In genomic region chr8:36376579-36377350, GRCm38 (mm10) we compare ENCODE assay signal across 16 mouse cellular contexts.
A peak's percentile ranks its signal among the peaks of the same experiment; 100 is the strongest.
DNase-seq lines count a peak whose midpoint lies in the region; ATAC-seq and TF ChIP-seq lines count a peak whose summit lies in the region.
"Had no signal": no experiment of that assay in that cellular context is flagged by ENCODE, and none has a peak within 500 bp of the region (broad histone marks: within the 10 kb centered on the region; RNA-seq: fewer than 3 reads in every experiment).

No protein-coding gene starts in this region.

- H3K36me3 ChIP-seq in heart, embryonic 15.5 days = no peaks in the 10 kb centered on the region
- no peaks in the 10 kb centered on the region for H3K36me3 ChIP-seq in midbrain, embryonic 14.5 days (ENCODE audit: control insufficient read depth, insufficient read depth, low read length)
- no peaks in the 10 kb centered on the region for H3K36me3 ChIP-seq in midbrain, postnatal 0 days (ENCODE audit: insufficient read depth, low read length)
- no peaks in the 10 kb centered on the region for H3K36me3 ChIP-seq in embryonic facial prominence, embryonic 14.5 days (ENCODE audit: control insufficient read depth, insufficient read depth, low read length)
- H3K36me3 ChIP-seq in stomach, postnatal 0 days (ENCODE audit: control insufficient read depth, insufficient read depth, low read length) = no peaks in the 10 kb centered on the region
- H3K36me3 ChIP-seq: hindbrain, embryonic 12.5 days; liver, embryonic 13.5 days; midbrain, embryonic 15.5 days; neural tube, embryonic 12.5 days had no signal

- H3K9me3 ChIP-seq in heart, embryonic 15.5 days (replicated peaks) = no peaks in the 10 kb centered on the region
- H3K9me3 ChIP-seq in midbrain, embryonic 14.5 days (ENCODE audit: control insufficient read depth, low read length) = no peaks in the 10 kb centered on the region
- H3K9me3 ChIP-seq in midbrain, postnatal 0 days (ENCODE audit: low read length) = no peaks in the 10 kb centered on the region
- H3K9me3 ChIP-seq in embryonic facial prominence, embryonic 14.5 days (ENCODE audit: control insufficient read depth, low read length) = no peaks in the 10 kb centered on the region
- H3K9me3 ChIP-seq in stomach, postnatal 0 days (ENCODE audit: control insufficient read depth, low read length) = no peaks in the 10 kb centered on the region
- H3K9me3 ChIP-seq: hindbrain, embryonic 12.5 days; liver, embryonic 13.5 days; midbrain, embryonic 15.5 days; neural tube, embryonic 12.5 days had no signal

- no peak overlapping the region for H3K9ac ChIP-seq in heart, embryonic 15.5 days
- no peak overlapping the region for H3K9ac ChIP-seq in midbrain, embryonic 14.5 days (replicated peaks; ENCODE audit: low read length)
- H3K9ac ChIP-seq in midbrain, postnatal 0 days (replicated peaks; ENCODE audit: low read length, poor library complexity, severe bottlenecking) = no peak overlapping the region
- no peak overlapping the region for H3K9ac ChIP-seq in embryonic facial prominence, embryonic 14.5 days (ENCODE audit: low read depth, low read length)
- no peak overlapping the region for H3K9ac ChIP-seq in stomach, postnatal 0 days (ENCODE audit: low read length)
- H3K9ac ChIP-seq: hindbrain, embryonic 12.5 days; liver, embryonic 13.5 days; midbrain, embryonic 15.5 days; neural tube, embryonic 12.5 days had no signal

- H3K4me1 ChIP-seq in heart, embryonic 15.5 days (replicated peaks) = peaks cover 4% of the 10 kb centered on the region
- no peaks in the 10 kb centered on the region for H3K4me1 ChIP-seq in midbrain, embryonic 14.5 days (ENCODE audit: control insufficient read depth, insufficient read depth, low read length)
- no peaks in the 10 kb centered on the region for H3K4me1 ChIP-seq in midbrain, postnatal 0 days (ENCODE audit: insufficient read depth, low read length)
- no peaks in the 10 kb centered on the region for H3K4me1 ChIP-seq in embryonic facial prominence, embryonic 14.5 days (ENCODE audit: control insufficient read depth, insufficient read depth, low read length)
- H3K4me1 ChIP-seq in stomach, postnatal 0 days (replicated peaks; ENCODE audit: control insufficient read depth, insufficient read depth) = no peaks in the 10 kb centered on the region
- H3K4me1 ChIP-seq: hindbrain, embryonic 12.5 days; liver, embryonic 13.5 days; midbrain, embryonic 15.5 days had no signal

- DNase-seq in heart, adult 9 months (ENCODE audit: low spot score in 2 of 2) = no peak
- DNase-seq in midbrain, embryonic 14.5 days = peak; percentile 50
- DNase-seq in midbrain, postnatal 0 days (ENCODE audit: low spot score) = no peak
- DNase-seq in embryonic facial prominence, embryonic 14.5 days (ENCODE audit: low spot score) = peak; percentile 49
- peak; percentile 24 for DNase-seq in stomach, postnatal 0 days (ENCODE audit: low spot score)
- DNase-seq in neural tube, embryonic 10.5 days (ENCODE audit: extremely low spot score, low spot score) = no peak
- no peak for DNase-seq in B cell, adult 2 months
- DNase-seq: cerebellum, adult 18-20 months; kidney, adult 9 months; liver, embryonic 13.5 days; thymus, adult 18-20 months had no signal

- H3K27me3 ChIP-seq in heart, embryonic 15.5 days = no peaks in the 10 kb centered on the region
- H3K27me3 ChIP-seq in midbrain, embryonic 14.5 days (ENCODE audit: control insufficient read depth, insufficient read depth, low read length) = no peaks in the 10 kb centered on the region
- no peaks in the 10 kb centered on the region for H3K27me3 ChIP-seq in midbrain, postnatal 0 days (ENCODE audit: insufficient read depth, low read length)
- no peaks in the 10 kb centered on the region for H3K27me3 ChIP-seq in embryonic facial prominence, embryonic 14.5 days (replicated peaks; ENCODE audit: control insufficient read depth, insufficient read depth, low read length)
- no peaks in the 10 kb centered on the region for H3K27me3 ChIP-seq in stomach, postnatal 0 days (ENCODE audit: control insufficient read depth, insufficient read depth, low read length)
- H3K27me3 ChIP-seq: hindbrain, embryonic 12.5 days; liver, embryonic 13.5 days; midbrain, embryonic 15.5 days; neural tube, embryonic 12.5 days had no signal

- no peak overlapping the region for H3K27ac ChIP-seq in heart, embryonic 15.5 days
- H3K27ac ChIP-seq in midbrain, embryonic 14.5 days (replicated peaks; ENCODE audit: low read depth, low read length) = no peak overlapping the region
- no peak overlapping the region for H3K27ac ChIP-seq in midbrain, postnatal 0 days (ENCODE audit: low read depth, low read length)
- no peak overlapping the region for H3K27ac ChIP-seq in embryonic facial prominence, embryonic 14.5 days (replicated peaks; ENCODE audit: low read depth, low read length)
- H3K27ac ChIP-seq in stomach, postnatal 0 days (replicated peaks) = no peak overlapping the region
- H3K27ac ChIP-seq: hindbrain, embryonic 12.5 days; layer of hippocampus, adult 2 months; liver, embryonic 13.5 days; midbrain, embryonic 15.5 days; neural tube, embryonic 12.5 days had no signal

- no peak overlapping the region for H3K4me3 ChIP-seq in heart, embryonic 15.5 days
- no peak overlapping the region for H3K4me3 ChIP-seq in midbrain, embryonic 14.5 days (replicated peaks; ENCODE audit: low read depth, low read length)
- no peak overlapping the region for H3K4me3 ChIP-seq in midbrain, postnatal 0 days (ENCODE audit: low read depth, low read length)
- no peak overlapping the region for H3K4me3 ChIP-seq in embryonic facial prominence, embryonic 14.5 days (ENCODE audit: low read depth, low read length)
- no peak overlapping the region for H3K4me3 ChIP-seq in stomach, postnatal 0 days (ENCODE audit: low read depth, low read length)
- H3K4me3 ChIP-seq: hindbrain, embryonic 12.5 days; layer of hippocampus, adult 2 months; liver, embryonic 13.5 days; midbrain, embryonic 15.5 days; neural tube, embryonic 12.5 days had no signal

- TF ChIP-seq CTCF in midbrain, postnatal 0 days (IDR thresholded peaks at IDR 0.05) = no peak
- no peak for TF ChIP-seq CTCF in stomach, postnatal 0 days (IDR thresholded peaks at IDR 0.05; ENCODE audit: low read depth)

- 42% methylated on average over 5 of the region's 5 CpGs for WGBS in heart, embryonic 15.5 days
- WGBS in midbrain, embryonic 14.5 days = 67% methylated on average over 5 of the region's 5 CpGs
- WGBS in midbrain, postnatal 0 days = 57% methylated on average over 5 of the region's 5 CpGs
- 58% methylated on average over 5 of the region's 5 CpGs for WGBS in embryonic facial prominence, embryonic 14.5 days
- whole genome bisulfite sequencing in stomach, postnatal 0 days = 59% methylated on average over 5 of the region's 5 CpGs

- no peak overlapping the region for H3K4me2 ChIP-seq in heart, embryonic 15.5 days
- H3K4me2 ChIP-seq in midbrain, embryonic 14.5 days (ENCODE audit: low read length) = no peak overlapping the region
- no peak overlapping the region for H3K4me2 ChIP-seq in midbrain, postnatal 0 days (ENCODE audit: low read depth, low read length, poor library complexity, severe bottlenecking)
- H3K4me2 ChIP-seq in embryonic facial prominence, embryonic 14.5 days (ENCODE audit: low read depth, low read length) = no peak overlapping the region
- no peak overlapping the region for H3K4me2 ChIP-seq in stomach, postnatal 0 days (replicated peaks; ENCODE audit: low read depth)
- H3K4me2 ChIP-seq: hindbrain, embryonic 12.5 days; liver, embryonic 13.5 days; midbrain, embryonic 15.5 days; neural tube, embryonic 12.5 days had no signal

- ATAC-seq in heart, embryonic 15.5 days (replicated peaks; ENCODE audit: insufficient number of reproducible peaks, insufficient read depth, low FRiP score, low read depth) = peak; percentile 60
- no peak for ATAC-seq in midbrain, embryonic 14.5 days (ENCODE audit: low FRiP score, low TSS enrichment)
- no peak for ATAC-seq in midbrain, postnatal 0 days (ENCODE audit: low FRiP score)
- no peak for ATAC-seq in embryonic facial prominence, embryonic 14.5 days (ENCODE audit: low read depth)
- no peak for ATAC-seq in stomach, postnatal 0 days (ENCODE audit: low FRiP score, low TSS enrichment)
- ATAC-seq: midbrain, embryonic 15.5 days had no signal

- no peak for TF ChIP-seq EP300 in stomach, postnatal 0 days (optimal IDR thresholded peaks at IDR 0.05)

Comparison
In these comparisons a context has a peak if more than half of its experiments do, and no peak if none do; other contexts are left out.
1. DNase-seq: peak in midbrain, embryonic 14.5 days (single experiment), embryonic facial prominence, embryonic 14.5 days (single experiment) and stomach, postnatal 0 days (single experiment); none in heart, adult 9 months (0 of 2), midbrain, postnatal 0 days (single experiment), neural tube, embryonic 10.5 days (single experiment) and B cell, adult 2 months (0 of 2).